Mouse (Mus musculus) CH12.LX (cell line): ENCODE data around the gene Elovl6. TPM values are rescaled to one million over a fixed set of nuclear protein-coding genes. Genes with fewer than 3 reads are reported as not detected.

Experiments used
- DNase-seq: peaks from one replicate; pipeline ENCODE4 v3.0.0-alpha.2; 2013; ENCODE audit errors: extremely low read depth
- H3K27ac ChIP-seq: 2 replicates; pipeline ENCODE4 v1.5.1; 2012; ENCODE audit warnings: low read depth, mild to moderate bottlenecking, control low read depth, moderate library complexity; ENCODE audit not compliant: insufficient read depth
- H3K27me3 ChIP-seq: replicated peaks from 2 replicates; pipeline ENCODE3; 2012; ENCODE audit warnings: inconsistent platforms
- H3K36me3 ChIP-seq, 2 experiments: replicated peaks in 1 of 2; 2 replicates each; pipeline versions ENCODE3 to v1.6.1; 2012; ENCODE audit warnings: inconsistent platforms in 1 of 2, low read length in 1 of 2, mild to moderate bottlenecking in 1 of 2, mixed read lengths in 1 of 2, moderate library complexity in 1 of 2; ENCODE audit not compliant: control insufficient read depth in 1 of 2, insufficient read depth in 1 of 2
- H3K4me1 ChIP-seq, 2 experiments: 2 replicates each; pipeline ENCODE4 v1.6.1; 2012; ENCODE audit warnings: inconsistent platforms in 1 of 2, moderate library complexity in 1 of 2; ENCODE audit not compliant: insufficient read depth in 2 of 2, control insufficient read depth in 1 of 2
- H3K4me2 ChIP-seq: 2 replicates; pipeline ENCODE4 v1.6.1; 2012; ENCODE audit warnings: low read depth, mild to moderate bottlenecking, control low read depth; ENCODE audit not compliant: poor library complexity, insufficient read depth, severe bottlenecking
- H3K4me3 ChIP-seq, 3 experiments: fragments of 150-350 bp in 1 of 3; sonication (generic) in 1 of 3; replicated peaks in 1 of 3; 2 replicates each; pipeline versions ENCODE3 to v1.5.1; 2011 to 2012; ENCODE audit warnings: low read depth in 2 of 3, low read length in 2 of 3, mild to moderate bottlenecking in 2 of 3, moderate library complexity in 2 of 3, control low read depth in 1 of 3, improper control_type of control experiment in 1 of 3, inconsistent platforms in 1 of 3, mixed read lengths in 1 of 3; ENCODE audit not compliant: poor library complexity in 1 of 3
- H3K79me2 ChIP-seq: replicated peaks from 2 replicates; pipeline ENCODE4 v1.6.1; 2012; ENCODE audit warnings: mild to moderate bottlenecking, moderate library complexity; ENCODE audit not compliant: control insufficient read depth, poor library complexity, insufficient read depth, severe bottlenecking; ENCODE audit errors: extremely low read depth
- H3K9ac ChIP-seq: 2 replicates; pipeline ENCODE4 v1.6.1; 2012; ENCODE audit warnings: low read depth, mild to moderate bottlenecking, control low read depth, moderate library complexity; ENCODE audit not compliant: insufficient read depth
- H3K9me3 ChIP-seq: replicated peaks from 2 replicates; pipeline ENCODE3; 2012; ENCODE audit warnings: low read length, inconsistent platforms, mixed read lengths
- BHLHE40 ChIP-seq: IDR thresholded peaks from 2 replicates; pipeline ENCODE4 v1.6.1; 2011; ENCODE audit warnings: mild to moderate bottlenecking, low read depth, low read length, improper control_type of control experiment
- CHD2 ChIP-seq: IDR thresholded peaks from 2 replicates; pipeline ENCODE4 v1.6.1; 2011; ENCODE audit warnings: low read length, improper control_type of control experiment
- CTCF ChIP-seq, 2 experiments: IDR thresholded peaks in 1 of 2; conservative IDR thresholded peaks in 1 of 2; 2 replicates each; pipeline ENCODE4 v1.5.1; 2011 to 2012; ENCODE audit warnings: low read depth in 2 of 2, low read length in 2 of 2, improper control_type of control experiment in 1 of 2, inconsistent platforms in 1 of 2, mild to moderate bottlenecking in 1 of 2, moderate library complexity in 1 of 2
- E2F4 ChIP-seq: IDR thresholded peaks from 2 replicates; pipeline ENCODE4 v1.6.1; 2011; ENCODE audit warnings: low read depth, low read length, improper control_type of control experiment; ENCODE audit not compliant: insufficient replicate concordance
- ELF1 ChIP-seq: IDR thresholded peaks from 2 replicates; pipeline ENCODE4 v1.6.1; 2014; ENCODE audit warnings: low read depth, mild to moderate bottlenecking, inconsistent platforms, low read length, improper control_type of control experiment
- EP300 ChIP-seq: IDR thresholded peaks from 2 replicates; pipeline ENCODE4 v1.6.1; 2011; ENCODE audit warnings: low read length, improper control_type of control experiment
- ETS1 ChIP-seq: conservative IDR thresholded peaks from 2 replicates; pipeline ENCODE4 v1.6.1; 2012; ENCODE audit warnings: low read depth, mild to moderate bottlenecking, inconsistent platforms, low read length, improper control_type of control experiment, moderate library complexity
- GABPA ChIP-seq: IDR thresholded peaks from 2 replicates; pipeline ENCODE4 v1.6.1; 2012; ENCODE audit warnings: low read depth, low read length, improper control_type of control experiment, inconsistent platforms; ENCODE audit not compliant: insufficient replicate concordance
- IRF4 ChIP-seq: IDR thresholded peaks from 2 replicates; pipeline ENCODE4 v1.6.1; 2014; ENCODE audit warnings: low read depth, mild to moderate bottlenecking, inconsistent platforms, low read length, improper control_type of control experiment
- JUND ChIP-seq: conservative IDR thresholded peaks from 2 replicates; pipeline ENCODE4 v1.6.1; 2011; ENCODE audit warnings: low read depth, low read length, improper control_type of control experiment
- KAT2A ChIP-seq: IDR thresholded peaks from 2 replicates; pipeline ENCODE4 v1.6.1; 2012; ENCODE audit warnings: low read length, improper control_type of control experiment, inconsistent platforms; ENCODE audit not compliant: insufficient replicate concordance
- MAFK ChIP-seq: IDR thresholded peaks from 2 replicates; pipeline ENCODE4 v1.6.1; 2011; ENCODE audit warnings: low read length, improper control_type of control experiment; ENCODE audit not compliant: insufficient replicate concordance
- MAX ChIP-seq: IDR thresholded peaks from 2 replicates; pipeline ENCODE4 v1.6.1; 2011; ENCODE audit warnings: low read length, improper control_type of control experiment
- MEF2A ChIP-seq: IDR thresholded peaks from 2 replicates; pipeline ENCODE4 v1.6.1; 2014; ENCODE audit warnings: low read depth, mild to moderate bottlenecking, inconsistent platforms, low read length, improper control_type of control experiment, borderline replicate concordance
- MXI1 ChIP-seq: IDR thresholded peaks from 2 replicates; pipeline ENCODE4 v1.6.1; 2011; ENCODE audit warnings: mild to moderate bottlenecking, low read depth, low read length, improper control_type of control experiment
- MYC ChIP-seq: IDR thresholded peaks from 2 replicates; pipeline ENCODE4 v1.6.1; 2011; ENCODE audit warnings: low read depth, mild to moderate bottlenecking, improper control_type of control experiment, low read length
- NELFE ChIP-seq: IDR thresholded peaks from 2 replicates; pipeline ENCODE4 v1.6.1; 2011; ENCODE audit warnings: low read depth, low read length, improper control_type of control experiment
- NRF1 ChIP-seq: IDR thresholded peaks from 2 replicates; pipeline ENCODE4 v1.6.1; 2014; ENCODE audit warnings: low read depth, mild to moderate bottlenecking, inconsistent platforms, low read length, improper control_type of control experiment, moderate library complexity
- POLR2A ChIP-seq: IDR thresholded peaks from 2 replicates; pipeline ENCODE4 v1.6.1; 2011; ENCODE audit warnings: low read depth, mild to moderate bottlenecking, improper control_type of control experiment, low read length
- RCOR1 ChIP-seq: conservative IDR thresholded peaks from 2 replicates; pipeline ENCODE4 v1.6.1; 2012; ENCODE audit warnings: low read depth, mild to moderate bottlenecking, inconsistent platforms, low read length, improper control_type of control experiment
- SIN3A ChIP-seq: IDR thresholded peaks from 2 replicates; pipeline ENCODE4 v1.6.1; 2012; ENCODE audit warnings: low read length, improper control_type of control experiment, inconsistent platforms
- SMC3 ChIP-seq: IDR thresholded peaks from 2 replicates; pipeline ENCODE4 v1.6.1; 2011; ENCODE audit warnings: low read depth, low read length, improper control_type of control experiment
- TBP ChIP-seq: conservative IDR thresholded peaks from 2 replicates; pipeline ENCODE4 v1.6.1; 2011; ENCODE audit warnings: low read depth, low read length, improper control_type of control experiment
- UBTF ChIP-seq: IDR thresholded peaks from 2 replicates; pipeline ENCODE4 v1.6.1; 2012; ENCODE audit warnings: low read depth, mild to moderate bottlenecking, inconsistent platforms, low read length, improper control_type of control experiment, moderate library complexity
- USF1 ChIP-seq: IDR thresholded peaks from 2 replicates; pipeline ENCODE4 v1.6.1; 2014; ENCODE audit warnings: low read depth, mild to moderate bottlenecking, inconsistent platforms, low read length, improper control_type of control experiment
- USF2 ChIP-seq: conservative IDR thresholded peaks from 2 replicates; pipeline ENCODE4 v1.6.1; 2011; ENCODE audit warnings: low read depth, low read length, improper control_type of control experiment
- ZC3H11A ChIP-seq: IDR thresholded peaks from 2 replicates; pipeline ENCODE4 v1.6.1; 2012; ENCODE audit warnings: low read depth, mild to moderate bottlenecking, inconsistent platforms, low read length, improper control_type of control experiment
- ZKSCAN1 ChIP-seq: IDR thresholded peaks from 2 replicates; pipeline ENCODE4 v1.6.1; 2012; ENCODE audit warnings: low read depth, inconsistent platforms, low read length, improper control_type of control experiment, borderline replicate concordance
- ZMIZ1 ChIP-seq: IDR thresholded peaks from 2 replicates; pipeline ENCODE4 v1.6.1; 2012; ENCODE audit warnings: low read depth, mild to moderate bottlenecking, inconsistent platforms, low read length, improper control_type of control experiment
- ZNF384 ChIP-seq: IDR thresholded peaks from 2 replicates; pipeline ENCODE4 v1.6.1; 2012; ENCODE audit warnings: low read depth, low read length, improper control_type of control experiment, inconsistent platforms
- dilution Hi-C: fragments of 300-500 bp; cut with MboI; formaldehyde crosslinking; loops from 2 replicates; pipeline ENCODE4 v1.14.3; 2020; ENCODE audit warnings: low sequenced_read_pairs; ENCODE audit not compliant: extremely low pct_unique_long_range_greater_than_20kb, extremely low pct_ligation_motif_present
- in situ Hi-C: fragments of 300-500 bp; cut with MboI; formaldehyde crosslinking; loops from 3 replicates; pipeline ENCODE4 v1.14.3; 2019; ENCODE audit warnings: low sequenced_read_pairs, low pct_ligation_motif_present, low pct_unique_long_range_greater_than_20kb, mixed read lengths
- polyA plus RNA-seq: library from polyadenylated mRNA; unstranded; fragments of >175 nt; gene quantifications from 2 replicates; pipeline ENCODE4 v1.2.1, GENCODE M21; 2012; ENCODE audit warnings: low read depth; ENCODE audit not compliant: insufficient read length
- total RNA-seq, 2 experiments: library from RNA; depleted of rRNA; stranded (reverse); fragments of 300-350 nt in 1 of 2; fragments of >200 nt in 1 of 2; gene quantifications; 2 replicates each; pipeline ENCODE4 v1.2.3; 2012 to 2014

Elovl6 gene
- total and polyA plus RNA-seq, 3 experiments: 1.7 to 6.8 (median 6.0) TPM

DNA sequence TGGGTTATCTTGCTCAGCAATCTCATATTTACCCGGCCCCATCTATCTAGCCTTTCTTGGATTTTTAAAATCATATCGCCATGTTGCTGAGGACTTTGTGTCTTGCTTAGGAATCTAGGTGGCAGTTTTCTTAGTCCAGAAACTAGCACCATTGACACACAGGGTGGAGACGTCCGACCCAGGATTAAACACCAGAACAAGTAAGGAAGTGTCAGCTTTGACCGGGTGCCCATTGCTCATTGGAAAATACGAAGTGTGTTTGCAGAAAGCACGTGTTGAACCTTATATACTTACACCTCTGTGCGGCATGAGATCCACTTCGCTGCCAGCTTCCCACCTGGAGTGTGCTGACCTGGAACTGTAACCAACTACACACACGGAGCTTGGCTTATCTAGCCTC lies 57.5 kb downstream of the Elovl6 start:
- TF ChIP-seq ETS1: no peak
- no peak for TF ChIP-seq SMC3
- no peak for TF ChIP-seq MAFK
- TF ChIP-seq GABPA: no peak
- TF ChIP-seq USF1: no peak
- TF ChIP-seq JUND: no peak
- TF ChIP-seq NRF1: no peak
- TF ChIP-seq MAX: no peak
- no peak for TF ChIP-seq E2F4
- TF ChIP-seq UBTF: no peak
- no peak for TF ChIP-seq IRF4
- no peak for TF ChIP-seq ZMIZ1
- no peak for TF ChIP-seq SIN3A
- no peak for TF ChIP-seq ELF1
- H3K4me1 ChIP-seq: peaks cover 4 to 18% of the 10 kb centered on the region in 2 experiments
- peaks cover 0 to 2% of the 10 kb centered on the region in 2 experiments for H3K36me3 ChIP-seq
- no peak overlapping the region for H3K4me3 ChIP-seq
- no peak overlapping the region for H3K9ac ChIP-seq
- H3K27me3 ChIP-seq: no peaks in the 10 kb centered on the region
- H3K79me2 ChIP-seq: no peaks in the 10 kb centered on the region
- no peak overlapping the region for H3K27ac ChIP-seq
- no peak for DNase-seq
- H3K4me2 ChIP-seq: no peak overlapping the region
- dilution Hi-C loops (no loop called here), in situ Hi-C loops (no loop called here)
- no peaks in the 10 kb centered on the region for H3K9me3 ChIP-seq

DNA sequence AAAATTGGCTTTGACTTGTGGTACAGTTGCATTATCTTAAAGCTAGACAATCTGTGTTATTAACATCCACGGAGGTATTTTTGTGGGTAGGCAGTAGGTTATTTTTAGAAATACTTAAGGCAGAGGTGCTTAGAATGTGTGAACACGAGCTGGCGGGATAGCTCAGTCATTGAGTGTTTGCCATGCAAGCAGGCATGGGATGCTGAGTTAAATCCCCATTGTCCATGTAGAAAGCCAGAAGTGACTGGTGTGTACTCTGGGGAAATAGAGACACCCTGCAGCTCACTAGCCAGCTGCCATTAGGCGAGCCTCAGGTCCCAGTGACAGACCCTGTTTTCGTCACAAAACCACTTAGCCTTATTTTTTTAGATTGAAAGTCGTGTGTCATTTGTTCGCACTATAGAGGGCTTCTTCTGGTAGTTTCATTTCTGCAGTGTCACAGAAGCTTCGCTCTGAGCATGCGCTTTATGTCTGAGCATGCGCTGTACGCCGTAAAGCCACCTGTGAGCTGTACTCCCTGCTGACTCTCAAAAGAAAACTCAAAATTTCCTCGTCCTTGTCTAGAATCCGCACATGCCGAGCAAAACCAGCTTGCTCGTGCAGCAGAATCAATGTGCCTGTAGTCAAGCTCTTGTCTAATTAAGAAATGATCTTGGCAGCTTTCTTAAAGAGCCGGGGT lies 58.5 kb downstream of the Elovl6 start:
- Histone ChIP-seq H3K4me2 (peak overlapping the region; percentile 26; the same call in 1 of the 2 replicates), H3K27me3 (no peaks in the 10 kb centered on the region), H3K36me3 (peaks cover 0 to 2% of the 10 kb centered on the region in 2 experiments), H3K27ac (peak overlapping the region; percentile 36), H3K4me3 (peak overlapping the region; percentile 24 to 37 (median 36)), H3K9me3 (no peaks in the 10 kb centered on the region), H3K79me2 (no peaks in the 10 kb centered on the region), H3K9ac (peak overlapping the region; percentile 41), H3K4me1 (peaks cover 4 to 18% of the 10 kb centered on the region in 2 experiments)
- dilution Hi-C loops (no loop called here), in situ Hi-C loops (no loop called here)
- DNase-seq: peak; percentile 84
- TF ChIP-seq MAX: peak; percentile 93
- TF ChIP-seq MYC: peak; percentile 81
- no peak for TF ChIP-seq ZC3H11A
- peak; percentile 70 for TF ChIP-seq BHLHE40
- TF ChIP-seq ZNF384: peak; percentile 39; the same call in 1 of the 2 replicates
- TF ChIP-seq POLR2A: peak; percentile 62
- no peak for TF ChIP-seq SMC3
- no peak for TF ChIP-seq KAT2A
- TF ChIP-seq IRF4: peak; percentile 64
- 0 out of 2 replicates have a peak, but pooled peaks have one; percentile 43 for TF ChIP-seq RCOR1
- no peak for TF ChIP-seq USF1
- TF ChIP-seq ELF1: no peak
- 0 out of 2 replicates have a peak, but pooled peaks have one; percentile 13 for TF ChIP-seq TBP
- no peak for TF ChIP-seq CHD2
- peak; percentile 61 for TF ChIP-seq NELFE
- TF ChIP-seq CTCF (conservative IDR thresholded peaks at IDR 0.05 in 1 of 2, IDR thresholded peaks at IDR 0.05 in 1 of 2; ENCODE audit: low read depth in 2 of 2, low read length in 2 of 2): no peak
- TF ChIP-seq USF2: no peak
- peak; percentile 65; the same call in 1 of the 2 replicates for TF ChIP-seq MXI1
- TF ChIP-seq ETS1: 0 out of 2 replicates have a peak, but pooled peaks have one; percentile 37
- peak; percentile 53; the same call in 1 of the 2 replicates for TF ChIP-seq ZMIZ1
- 0 out of 2 replicates have a peak, but pooled peaks have one; percentile 25 for TF ChIP-seq MEF2A
- no peak for TF ChIP-seq ZKSCAN1
- no peak for TF ChIP-seq E2F4
- peak; percentile 41; the same call in 1 of the 2 replicates for TF ChIP-seq EP300
